Mouse (Mus musculus) kidney, postnatal 36 days (tissue): ENCODE data around the gene Prdx6.
"Not testable (repeated sequence)": the region's sequence is repeated elsewhere in the genome, so short reads cannot be mapped to it uniquely, and the experiment has no call there.

Experiments
- DNase-seq, 2 experiments: peaks; one replicate each; pipeline ENCODE4 v3.0.0; 2021 to 2022; ENCODE audit warnings: mixed read lengths in 2 of 2

The Prdx6 gene

GRCm38 (mm10) chr1:161250031-161250603 lies 902 bp downstream of the Prdx6 start:
- peak; percentile 46 to 51 for DNase-seq

- peak; percentile 45 to 69 for DNase-seq
Observed at GRCm38 (mm10) chr1:161249442-161249841, 1.6 kb downstream of the Prdx6 start.

GRCm38 (mm10) chr1:161248685-161249084 lies 2.3 kb downstream of the Prdx6 start:
- DNase-seq, result peak in 1 of 2 experiments; percentile 16

- DNase-seq, result peak; percentile 65 to 84
Observed at GRCm38 (mm10) chr1:161247643-161248580, 3.1 kb downstream of the Prdx6 start.

GRCm38 (mm10) chr1:161247176-161247575 lies 3.8 kb downstream of the Prdx6 start:
- DNase-seq, result peak; percentile 70 to 73

- DNase-seq, result no peak
Observed at GRCm38 (mm10) chr1:161237750-161238149, 13.3 kb downstream of the Prdx6 start.

- no peak for DNase-seq
Observed at GRCm38 (mm10) chr1:161237339-161237738, 13.7 kb downstream of the Prdx6 start.

GRCm38 (mm10) chr1:161233226-161233839 lies 17.7 kb downstream of the Prdx6 start:
- no peak for DNase-seq

GRCm38 (mm10) chr1:161232181-161232580 lies 18.8 kb downstream of the Prdx6 start:
- no peak for DNase-seq

GRCm38 (mm10) chr1:161224837-161225236 lies 26.2 kb downstream of the Prdx6 start:
- DNase-seq, result peak in 1 of 2 experiments; percentile 18

- DNase-seq, result no peak
Observed at GRCm38 (mm10) chr1:161219816-161220215, 31.2 kb downstream of the Prdx6 start.

GRCm38 (mm10) chr1:161214465-161214864 lies 36.6 kb downstream of the Prdx6 start:
- DNase-seq, result peak in 1 of 2 experiments; percentile 52

- no peak for DNase-seq
Observed at GRCm38 (mm10) chr1:161199856-161200255, 51.2 kb downstream of the Prdx6 start.

- not testable (repeated sequence) for DNase-seq
Observed at GRCm38 (mm10) chr1:161196364-161196763, 54.7 kb downstream of the Prdx6 start.

GRCm38 (mm10) chr1:161195541-161196351 lies 55.3 kb downstream of the Prdx6 start:
- DNase-seq, result peak; percentile 85 to 87

GRCm38 (mm10) chr1:161190253-161190910 lies 60.6 kb downstream of the Prdx6 start:
- DNase-seq, result no peak
